Mouse (Mus musculus): Measurements from ENCODE around the gene Syngr4.

DNA sequence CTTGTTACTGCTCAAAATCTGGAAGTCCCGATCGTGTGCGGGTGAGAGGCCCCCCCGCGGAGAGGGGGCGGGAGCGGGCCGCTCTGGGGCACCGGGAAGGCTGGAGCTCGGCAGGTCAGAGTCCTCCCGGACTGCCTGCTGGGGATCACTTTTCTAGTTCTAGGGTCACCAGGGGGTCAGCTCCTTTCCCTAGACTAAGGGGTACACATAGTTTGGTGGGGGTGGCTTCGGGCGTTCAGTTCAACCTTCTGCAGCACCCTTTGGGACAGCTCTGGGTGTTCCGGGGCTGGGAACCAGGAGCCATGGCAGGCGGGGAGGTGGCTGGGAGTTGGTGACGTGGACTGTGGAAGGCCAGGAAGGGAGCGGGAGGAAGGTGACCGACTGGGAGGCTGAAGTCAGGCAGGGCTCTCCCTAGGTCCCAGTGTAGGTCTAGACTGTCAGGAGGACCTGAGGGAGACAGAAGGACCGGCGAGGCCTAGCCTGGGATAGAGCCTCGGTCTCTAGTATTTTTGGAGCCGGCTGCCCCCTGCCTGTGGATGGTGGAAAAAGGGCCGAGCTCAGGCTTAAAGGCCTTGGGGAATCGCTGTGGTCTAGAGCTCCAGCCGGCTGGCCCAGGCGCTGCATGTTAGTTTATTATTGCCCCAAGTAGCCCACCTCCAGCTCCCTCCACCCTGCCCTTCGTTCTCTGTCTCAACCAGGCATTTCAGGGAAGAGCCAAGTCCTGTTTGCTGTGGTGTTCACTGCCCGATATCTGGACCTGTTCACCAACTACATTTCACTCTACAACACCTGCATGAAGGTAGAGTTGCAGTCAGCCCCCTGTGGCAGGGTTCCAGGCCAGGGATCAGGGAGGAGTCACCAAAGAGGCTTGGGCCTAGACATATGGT lies 23.2 kb downstream of the Syngr4 start:
- TF ChIP-seq EP300 (IDR thresholded peaks at IDR 0.05; ENCODE audit: low read depth) (no peak), CTCF (IDR thresholded peaks at IDR 0.05; ENCODE audit: low read depth) (peak; percentile 16; the same call in 1 of the 2 replicates)

Measured in heart, postnatal 0 days (tissue).